Mouse (Mus musculus) neural tube, embryonic 14.5 days (tissue): ENCODE data around the gene Abcd1. TPM values are rescaled to one million over a fixed set of nuclear protein-coding genes. Genes with fewer than 3 reads are reported as not detected.

Source experiments
- ATAC-seq: fragments of 200-750 bp; cut with Nextera tagmentation; 2 replicates; pipeline ENCODE4 v1.8.0; 2017; ENCODE audit warnings: low read depth, mild to moderate bottlenecking, moderate TSS enrichment, moderate library complexity
- H3K27ac ChIP-seq: fragments of 300-500 bp; sonication (generic); 2 replicates; pipeline ENCODE4 v1.5.1; 2014; ENCODE audit warnings: low read depth, mild to moderate bottlenecking, control low read depth, low read length, moderate library complexity, mixed read lengths
- H3K27me3 ChIP-seq: fragments of 300-500 bp; sonication (generic); 2 replicates; pipeline ENCODE4 v1.6.1; 2014; ENCODE audit warnings: low read length; ENCODE audit not compliant: control insufficient read depth, insufficient read depth
- H3K36me3 ChIP-seq: fragments of 300-500 bp; sonication (generic); 2 replicates; pipeline ENCODE4 v1.6.1; 2014; ENCODE audit warnings: low read length, mixed read lengths; ENCODE audit not compliant: control insufficient read depth, insufficient read depth
- H3K4me1 ChIP-seq: fragments of 300-500 bp; sonication (generic); 2 replicates; pipeline ENCODE4 v1.6.1; 2014; ENCODE audit warnings: low read length; ENCODE audit not compliant: control insufficient read depth, insufficient read depth
- H3K4me2 ChIP-seq: fragments of 300-500 bp; sonication (generic); 2 replicates; pipeline ENCODE4 v1.6.1; 2014; ENCODE audit warnings: mild to moderate bottlenecking, low read depth, low read length, control low read depth
- H3K4me3 ChIP-seq: fragments of 300-500 bp; sonication (generic); 2 replicates; pipeline ENCODE4 v1.5.1; 2014; ENCODE audit warnings: low read depth, low read length, control low read depth, mixed read lengths
- H3K9ac ChIP-seq: fragments of 300-500 bp; sonication (generic); replicated peaks from 2 replicates; pipeline ENCODE4 v1.6.1; 2014; ENCODE audit warnings: low read depth, mild to moderate bottlenecking, control low read depth, low read length, mixed read lengths
- H3K9me3 ChIP-seq: fragments of 300-500 bp; sonication (generic); 2 replicates; pipeline ENCODE4 v1.6.1; 2016; ENCODE audit warnings: low read length; ENCODE audit not compliant: control insufficient read depth
- WGBS: fragments of 180-500 bp; shearing (Covaris S2); extraction: QIAGEN DNeasy Blood & Tissue Kit; methylation state at CpG from one replicate; pipeline ENCODE4 v1.1.7; 2014; 5-methylcytosine and 5-hydroxymethylcytosine counted together
- polyA plus RNA-seq: library from polyadenylated mRNA; unstranded; fragments of >200 nt; fragmentation: Nextera tagmentation; extraction: Ambion mirVana; gene quantifications from 2 replicates; pipeline ENCODE4 v1.2.1, GENCODE M21; 2014

Abcd1 gene
- polyA plus RNA-seq, 1 experiment from 2014 or later, result 9.2 TPM

DNA sequence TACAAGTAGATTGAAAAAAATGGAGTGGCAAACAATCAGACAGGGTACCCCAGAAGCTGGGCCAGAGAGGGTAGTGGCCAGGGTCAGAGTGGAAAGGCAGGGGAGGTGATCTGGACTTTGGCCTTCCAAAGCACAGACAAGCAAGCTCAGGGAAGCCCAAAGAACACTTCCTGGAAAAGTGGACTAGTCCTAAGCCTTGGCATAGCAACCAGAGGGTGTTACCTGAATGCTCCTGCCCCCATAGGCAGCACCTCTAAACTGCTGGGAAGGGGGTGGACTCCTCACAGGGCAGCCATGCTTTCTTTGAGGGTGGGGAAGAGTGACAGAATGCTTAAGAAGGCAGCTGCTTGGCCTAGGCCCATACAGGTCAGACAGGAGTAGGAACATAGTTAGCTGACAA, 31.4 kb upstream of the Abcd1 start:
- no peaks in the 10 kb centered on the region for H3K9me3 ChIP-seq
- H3K27me3 ChIP-seq, result no peaks in the 10 kb centered on the region
- no peak overlapping the region for H3K4me3 ChIP-seq
- H3K4me2 ChIP-seq, result no peak overlapping the region
- H3K4me1 ChIP-seq, result no peaks in the 10 kb centered on the region
- H3K9ac ChIP-seq, result no peak overlapping the region
- no peaks in the 10 kb centered on the region for H3K36me3 ChIP-seq
- no peak for ATAC-seq
- no peak overlapping the region for H3K27ac ChIP-seq

DNA sequence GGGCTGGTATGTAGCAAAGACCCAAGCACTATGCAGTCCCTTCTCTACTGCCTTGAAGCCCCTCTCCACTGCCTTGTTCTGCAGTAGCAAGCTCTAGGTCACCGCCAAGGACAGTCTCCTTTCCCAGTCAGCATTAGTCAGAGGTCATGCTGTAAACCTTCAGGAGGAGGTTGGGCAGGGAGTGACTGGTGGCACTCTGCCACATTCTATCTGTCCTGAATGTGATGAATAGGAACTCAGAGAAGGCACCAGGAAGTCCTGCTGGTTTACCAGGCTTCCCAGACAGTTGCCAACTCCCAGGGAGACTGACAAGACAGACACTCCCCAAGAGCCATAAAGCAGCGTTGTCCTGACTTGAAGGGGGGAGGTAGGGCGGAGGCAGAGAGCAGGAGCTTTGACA, 30.8 kb upstream of the Abcd1 start:
- WGBS, result 59% methylated on average over 3 of the region's 3 CpGs
- H3K4me3 ChIP-seq, result no peak overlapping the region
- no peaks in the 10 kb centered on the region for H3K27me3 ChIP-seq
- no peak for ATAC-seq
- no peak overlapping the region for H3K27ac ChIP-seq
- no peaks in the 10 kb centered on the region for H3K36me3 ChIP-seq
- H3K4me1 ChIP-seq, result no peaks in the 10 kb centered on the region
- H3K9ac ChIP-seq, result no peak overlapping the region
- H3K9me3 ChIP-seq, result no peaks in the 10 kb centered on the region
- no peak overlapping the region for H3K4me2 ChIP-seq

DNA sequence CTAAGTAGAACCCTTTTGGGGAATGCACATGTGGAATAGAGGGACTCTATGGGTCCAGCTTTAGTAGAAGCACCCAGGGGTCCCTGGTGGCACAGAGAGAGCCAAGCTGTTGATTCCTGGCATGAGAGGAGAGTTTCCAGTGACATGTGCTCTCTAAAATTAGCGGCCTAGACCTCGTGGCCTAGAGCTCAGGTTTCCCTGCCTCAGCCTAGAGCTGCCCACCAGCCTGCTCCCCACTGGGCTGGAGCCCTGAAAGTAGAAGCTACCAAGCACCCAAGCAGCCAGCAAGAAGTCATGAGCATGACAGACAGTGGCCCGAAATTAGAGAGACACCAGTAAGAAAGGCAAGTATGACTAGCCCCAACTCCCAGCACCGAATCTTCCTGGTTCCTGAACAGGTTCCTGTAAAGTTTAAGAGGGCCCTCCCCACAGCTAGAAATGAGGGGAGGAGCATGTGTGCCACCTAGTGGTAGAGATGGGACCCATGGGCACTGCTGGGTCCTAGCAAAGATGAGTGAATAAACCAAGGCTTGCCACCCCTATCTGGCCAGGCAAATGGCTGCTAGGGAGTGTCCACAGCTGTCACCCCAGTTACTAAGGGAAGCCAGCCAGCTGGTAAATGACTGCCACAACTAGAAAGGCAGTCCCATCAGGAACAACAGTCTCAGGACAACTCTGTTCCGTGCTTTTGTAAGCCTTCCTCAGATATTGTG, 25.3 kb upstream of the Abcd1 start:
- Histone ChIP-seq H3K9ac (no peak overlapping the region), H3K4me3 (no peak overlapping the region), H3K4me1 (no peaks in the 10 kb centered on the region), H3K27me3 (no peaks in the 10 kb centered on the region), H3K27ac (no peak overlapping the region), H3K4me2 (no peak overlapping the region), H3K9me3 (no peaks in the 10 kb centered on the region), H3K36me3 (no peaks in the 10 kb centered on the region)
- WGBS, result 74% methylated on average over 5 of the region's 5 CpGs
- ATAC-seq, result peak; percentile 51; the same call in 1 of the 2 replicates

DNA sequence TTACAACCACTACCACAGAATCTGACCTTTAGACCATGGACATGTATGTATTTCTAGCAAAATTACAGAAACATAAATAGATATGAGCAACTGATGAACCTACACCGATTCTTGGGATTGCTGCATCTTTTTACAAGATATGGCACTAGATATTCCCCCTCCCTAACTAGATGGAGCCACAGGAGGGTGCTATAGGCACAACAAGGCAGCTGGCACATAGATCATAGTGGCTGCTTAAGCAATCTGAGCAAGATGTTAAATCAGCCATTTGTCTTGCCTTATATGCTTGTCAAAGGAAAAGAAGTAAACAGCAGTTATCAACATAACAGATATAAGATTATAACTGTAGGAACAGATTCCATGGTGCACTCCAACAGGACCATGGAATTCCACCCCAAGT, 15.9 kb upstream of the Abcd1 start:
- no peak for ATAC-seq
- Histone ChIP-seq H3K27ac (no peak overlapping the region), H3K9me3 (no peaks in the 10 kb centered on the region), H3K36me3 (no peaks in the 10 kb centered on the region), H3K4me2 (no peak overlapping the region), H3K27me3 (no peaks in the 10 kb centered on the region), H3K4me1 (no peaks in the 10 kb centered on the region), H3K9ac (no peak overlapping the region), H3K4me3 (no peak overlapping the region)
- WGBS, result 97% methylated on average over 1 of the region's 1 CpGs

DNA sequence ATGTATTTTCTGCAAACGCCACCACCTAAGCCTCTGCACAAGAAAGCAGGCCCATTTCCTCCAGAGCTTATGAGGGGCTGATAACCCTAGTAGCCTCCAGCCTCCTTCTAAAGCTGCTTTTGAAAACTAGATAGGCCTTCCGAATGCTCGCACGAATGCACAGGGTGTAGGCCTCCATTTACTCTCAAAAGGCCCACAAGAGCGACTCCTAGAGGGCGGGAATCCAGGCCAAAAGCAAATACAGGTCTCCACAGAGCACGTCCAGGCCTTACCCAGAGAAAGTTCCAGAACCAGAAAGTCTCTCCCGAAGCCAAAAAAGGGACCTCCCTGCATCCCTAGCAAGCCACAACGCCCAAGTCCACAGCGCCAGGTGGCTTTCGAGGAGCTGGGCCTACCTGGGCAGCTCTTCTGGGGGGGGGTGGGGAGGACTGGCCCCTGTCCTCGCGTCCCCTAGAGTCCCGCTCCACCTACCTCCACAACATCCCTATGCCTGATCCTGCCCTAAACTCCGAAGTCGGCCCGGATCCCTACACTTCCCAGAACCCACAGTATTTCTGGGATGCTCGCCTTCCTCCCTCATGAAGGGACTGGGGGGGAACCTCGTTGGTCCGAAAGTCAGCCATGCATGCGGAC, 805 bp upstream of the Abcd1 start:
- Histone ChIP-seq H3K4me2 (peak overlapping the region; percentile 57), H3K27ac (no peak overlapping the region; the same call in 1 of the 2 replicates), H3K4me1 (peaks cover 17% of the 10 kb centered on the region), H3K4me3 (peak overlapping the region; percentile 43), H3K9me3 (no peaks in the 10 kb centered on the region), H3K36me3 (no peaks in the 10 kb centered on the region), H3K27me3 (no peaks in the 10 kb centered on the region), H3K9ac (peak overlapping the region; percentile 51; the same call in 1 of the 2 replicates)
- peak; percentile 53 for ATAC-seq
- WGBS, result 24% methylated on average over 20 of the region's 21 CpGs

DNA sequence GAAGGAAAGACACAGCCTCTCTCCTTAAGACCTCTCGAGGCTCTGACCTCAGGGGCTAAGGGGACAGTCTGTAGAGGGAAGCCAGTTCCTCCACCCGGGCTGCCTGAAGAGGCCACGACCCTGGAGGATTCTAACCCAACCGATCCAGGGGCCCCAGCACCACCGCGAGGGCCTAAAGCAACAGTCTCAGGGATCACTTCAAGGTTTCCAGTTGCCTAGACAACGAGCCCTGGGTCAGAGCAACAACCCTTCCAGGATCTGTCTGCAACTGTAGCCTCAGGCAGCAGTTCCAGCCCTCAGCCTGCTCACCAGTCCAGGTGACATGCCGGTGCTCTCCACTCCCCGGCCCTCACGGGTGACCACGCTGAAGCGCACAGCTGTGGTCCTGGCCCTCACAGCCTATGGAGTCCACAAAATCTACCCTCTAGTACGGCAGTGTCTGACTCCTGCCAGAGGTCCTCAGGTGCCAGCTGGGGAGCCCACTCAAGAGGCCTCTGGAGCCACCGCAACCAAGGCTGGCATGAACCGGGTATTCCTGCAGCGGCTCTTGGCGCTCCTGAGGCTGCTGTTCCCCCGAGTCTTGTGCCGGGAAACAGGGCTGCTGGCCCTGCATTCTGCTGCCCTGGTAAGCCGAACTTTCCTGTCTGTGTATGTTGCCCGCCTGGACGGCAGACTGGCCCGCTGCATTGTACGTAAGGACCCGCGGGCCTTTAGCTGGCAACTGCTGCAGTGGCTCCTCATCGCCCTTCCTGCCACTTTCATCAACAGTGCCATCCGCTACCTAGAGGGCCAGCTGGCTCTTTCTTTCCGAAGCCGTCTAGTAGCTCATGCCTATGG, 530 bp downstream of the Abcd1 start:
- Histone ChIP-seq H3K4me3 (peak overlapping the region; percentile 43), H3K27me3 (no peaks in the 10 kb centered on the region), H3K27ac (peak overlapping the region; percentile 64), H3K36me3 (no peaks in the 10 kb centered on the region), H3K9me3 (no peaks in the 10 kb centered on the region), H3K4me1 (peaks cover 17% of the 10 kb centered on the region), H3K9ac (peak overlapping the region; percentile 54), H3K4me2 (peak overlapping the region; percentile 57)
- no peak; the same call in 1 of the 2 replicates for ATAC-seq
- WGBS, result 26% methylated on average over 27 of the region's 30 CpGs

DNA sequence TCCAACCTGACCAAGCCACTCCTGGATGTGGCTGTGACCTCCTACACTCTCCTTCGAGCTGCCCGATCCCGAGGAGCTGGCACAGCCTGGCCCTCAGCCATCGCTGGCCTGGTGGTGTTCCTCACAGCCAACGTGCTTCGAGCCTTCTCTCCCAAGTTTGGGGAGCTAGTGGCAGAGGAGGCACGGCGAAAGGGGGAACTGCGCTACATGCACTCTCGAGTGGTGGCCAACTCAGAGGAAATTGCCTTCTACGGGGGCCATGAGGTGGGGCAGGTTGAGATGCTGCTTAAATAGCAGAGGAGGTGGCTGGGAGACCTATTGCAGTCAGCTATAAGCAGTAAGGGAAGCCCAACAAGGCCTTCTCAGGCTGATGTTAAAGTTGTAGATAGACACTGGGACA, 1.3 kb downstream of the Abcd1 start:
- 68% methylated on average over 11 of the region's 11 CpGs for WGBS

DNA sequence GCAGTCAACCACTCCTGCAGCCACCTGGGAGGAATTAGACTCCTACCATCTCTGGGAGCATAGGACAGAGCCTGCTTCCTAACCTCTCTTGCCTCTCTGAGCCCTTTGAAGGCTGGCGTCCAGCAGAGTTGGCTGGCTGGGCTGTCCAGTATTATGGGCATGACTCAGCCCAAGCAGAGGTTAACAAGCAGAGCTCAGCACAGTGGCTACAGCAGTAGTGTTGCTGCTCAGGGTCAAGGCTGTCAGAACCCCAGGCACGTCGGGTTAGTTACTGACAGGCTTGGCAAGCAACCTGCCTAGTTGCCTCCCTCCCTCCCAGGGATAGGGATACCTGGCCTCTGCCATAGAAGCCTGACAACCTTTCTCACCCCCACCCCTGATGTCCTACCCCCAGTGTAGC, 1.9 kb downstream of the Abcd1 start:
- peaks cover 17% of the 10 kb centered on the region for H3K4me1 ChIP-seq
- H3K4me3 ChIP-seq, result no peak overlapping the region
- ATAC-seq, result no peak
- H3K4me2 ChIP-seq, result peak overlapping the region; percentile 11; the same call in 1 of the 2 replicates
- no peaks in the 10 kb centered on the region for H3K36me3 ChIP-seq
- no peak overlapping the region for H3K9ac ChIP-seq
- WGBS, result 46% methylated on average over 3 of the region's 3 CpGs
- no peaks in the 10 kb centered on the region for H3K27me3 ChIP-seq
- no peaks in the 10 kb centered on the region for H3K9me3 ChIP-seq
- no peak overlapping the region for H3K27ac ChIP-seq

More for the DNA sequence above, 1.3 kb downstream of the Abcd1 start:
- no peaks in the 10 kb centered on the region for H3K36me3 ChIP-seq
- H3K4me1 ChIP-seq, result peaks cover 17% of the 10 kb centered on the region
- no peak for ATAC-seq
- no peaks in the 10 kb centered on the region for H3K27me3 ChIP-seq
- no peak overlapping the region for H3K9ac ChIP-seq
- H3K9me3 ChIP-seq, result no peaks in the 10 kb centered on the region
- no peak overlapping the region for H3K27ac ChIP-seq
- H3K4me3 ChIP-seq, result no peak overlapping the region
- H3K4me2 ChIP-seq, result peak overlapping the region; percentile 57; the same call in 1 of the 2 replicates
